Mouse (Mus musculus): Measurements from ENCODE around the gene Tek. TPM values are rescaled to one million over a fixed set of nuclear protein-coding genes. Genes with fewer than 3 reads are reported as not detected.
"Not testable (repeated sequence)": the region's sequence is repeated elsewhere in the genome, so short reads cannot be mapped to it uniquely, and the experiment has no call there.

Tek gene
- 8.0 and 8.2 TPM in 2 replicates for polyA plus RNA-seq (2016; fragmentation: Nextera tagmentation; extraction: Ambion mirVana)

DNA sequence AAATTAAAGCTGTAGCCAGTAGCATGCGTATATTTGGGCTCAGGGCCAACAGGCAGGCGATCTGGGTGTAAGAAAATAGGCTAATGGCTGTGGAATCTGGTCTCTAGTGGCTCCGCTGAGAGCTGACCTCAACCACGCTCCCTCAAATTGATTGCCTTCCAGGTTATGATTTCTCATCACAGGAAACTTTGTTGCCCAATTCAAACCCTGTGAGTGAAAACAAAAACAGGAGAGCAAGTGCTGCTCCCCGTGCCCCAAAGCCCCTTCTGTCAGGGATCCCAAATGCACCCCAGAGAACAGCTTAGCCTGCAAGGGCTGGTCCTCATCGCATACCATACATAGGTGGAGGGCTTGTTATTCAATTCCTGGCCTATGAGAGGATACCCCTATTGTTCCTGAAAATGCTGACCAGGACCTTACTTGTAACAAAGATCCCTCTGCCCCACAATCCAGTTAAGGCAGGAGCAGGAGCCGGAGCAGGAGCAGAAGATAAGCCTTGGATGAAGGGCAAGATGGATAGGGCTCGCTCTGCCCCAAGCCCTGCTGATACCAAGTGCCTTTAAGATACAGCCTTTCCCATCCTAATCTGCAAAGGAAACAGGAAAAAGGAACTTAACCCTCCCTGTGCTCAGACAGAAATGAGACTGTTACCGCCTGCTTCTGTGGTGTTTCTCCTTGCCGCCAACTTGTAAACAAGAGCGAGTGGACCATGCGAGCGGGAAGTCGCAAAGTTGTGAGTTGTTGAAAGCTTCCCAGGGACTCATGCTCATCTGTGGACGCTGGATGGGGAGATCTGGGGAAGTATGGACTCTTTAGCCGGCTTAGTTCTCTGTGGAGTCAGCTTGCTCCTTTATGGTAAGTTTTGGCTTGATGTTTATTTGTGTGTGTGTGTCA is at the start of gene Tek:
Gene Tek, plus strand, starts transcription at position 452 of the 894 bp plus-strand sequence.
- no peak within 1 kb of the TSS for H3K27ac ChIP-seq
- no peaks in the 10 kb centered on the region for H3K36me3 ChIP-seq
- H3K4me2 ChIP-seq, result peak within 1 kb of the TSS; percentile 48
- H3K9me3 ChIP-seq (replicated peaks), result no peaks in the 10 kb centered on the region
- H3K4me1 ChIP-seq, result peaks cover 20% of the 10 kb centered on the region
- WGBS (ENCODE audit: insufficient replicate concordance), result 23% methylated on average over 16 of the region's 16 CpGs
- no peak within 1 kb of the TSS for H3K9ac ChIP-seq
- peak within 1 kb of the TSS; percentile 37 for H3K4me3 ChIP-seq
- peak; percentile 60 for ATAC-seq
- no peaks in the 10 kb centered on the region for H3K27me3 ChIP-seq (replicated peaks)

DNA sequence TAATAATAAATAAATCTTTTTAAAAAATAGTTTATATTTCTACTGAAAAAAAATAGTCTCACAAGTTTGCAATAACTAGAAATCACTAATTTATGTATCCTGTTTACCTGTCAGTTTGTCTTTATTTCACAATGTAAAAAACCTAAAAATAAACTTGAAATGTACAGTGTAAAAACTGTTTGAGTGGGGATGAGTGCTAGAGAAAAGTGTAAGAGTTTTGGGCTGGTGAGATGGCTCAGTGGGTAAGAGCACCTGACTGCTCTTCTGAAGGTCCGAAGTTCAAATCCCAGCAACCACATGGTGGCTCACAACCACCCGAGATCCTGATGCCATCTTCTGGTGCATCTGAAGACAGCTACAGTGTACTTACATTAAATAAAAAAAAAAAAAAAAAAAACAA is 49.3 kb upstream of the Tek start:
- WGBS (ENCODE audit: insufficient replicate concordance), result 60% methylated on average over 2 of the region's 2 CpGs
- H3K4me1 ChIP-seq; H3K4me2 ChIP-seq; H3K9me3 ChIP-seq (replicated peaks); H3K27me3 ChIP-seq (replicated peaks); H3K36me3 ChIP-seq; H3K27ac ChIP-seq; H3K9ac ChIP-seq; ATAC-seq; H3K4me3 ChIP-seq: not testable (repeated sequence)

GRCm38 (mm10) chr4:94691078-94691477 is 48.0 kb upstream of the Tek start:
- Histone ChIP-seq H3K9ac (no peak overlapping the region), H3K27ac (no peak overlapping the region), H3K27me3 (replicated peaks) (no peaks in the 10 kb centered on the region), H3K4me1 (no peaks in the 10 kb centered on the region), H3K4me2 (no peak overlapping the region), H3K9me3 (replicated peaks) (no peaks in the 10 kb centered on the region), H3K4me3 (no peak overlapping the region), H3K36me3 (0 out of 2 replicates have a peak, but pooled peaks cover 3% of the 10 kb centered on the region)
- WGBS (ENCODE audit: insufficient replicate concordance), result 20% methylated on average over 4 of the region's 4 CpGs
- no peak for ATAC-seq

GRCm38 (mm10) chr4:94692175-94692574 is 46.9 kb upstream of the Tek start:
- no peak overlapping the region for H3K4me3 ChIP-seq
- ATAC-seq, result no peak
- WGBS (ENCODE audit: insufficient replicate concordance), result 55% methylated on average over 2 of the region's 2 CpGs

DNA sequence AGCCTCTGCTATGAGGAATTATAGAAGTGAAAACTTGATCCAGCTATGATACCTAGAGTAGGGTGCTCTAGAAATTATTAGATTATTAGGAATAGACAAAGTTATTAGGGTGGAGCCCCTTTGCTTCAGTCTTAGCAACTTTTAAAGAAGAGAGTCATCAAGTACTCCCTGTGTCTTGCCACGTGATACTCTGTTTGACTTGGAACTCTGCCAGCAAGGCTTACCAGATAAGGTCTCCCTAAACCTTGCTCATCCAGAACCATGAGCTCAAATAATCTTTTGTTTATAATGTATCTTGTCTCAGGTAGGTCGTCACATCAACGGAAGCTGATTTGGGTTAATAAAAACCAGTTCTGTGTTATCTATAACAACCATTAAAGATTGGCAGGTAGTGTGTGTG is 42.7 kb upstream of the Tek start:
- Histone ChIP-seq H3K27me3 (replicated peaks) (no peaks in the 10 kb centered on the region), H3K4me3 (no peak overlapping the region), H3K4me2 (no peak overlapping the region), H3K4me1 (no peaks in the 10 kb centered on the region), H3K27ac (no peak overlapping the region), H3K36me3 (no peaks in the 10 kb centered on the region), H3K9me3 (replicated peaks) (no peaks in the 10 kb centered on the region), H3K9ac (no peak overlapping the region)
- WGBS (ENCODE audit: insufficient replicate concordance), result 62% methylated on average over 3 of the region's 3 CpGs
- no peak for ATAC-seq

More at GRCm38 (mm10) chr4:94692175-94692574, 46.9 kb upstream of the Tek start:
- H3K27me3 ChIP-seq (replicated peaks), result no peaks in the 10 kb centered on the region
- no peaks in the 10 kb centered on the region for H3K4me1 ChIP-seq
- no peak overlapping the region for H3K4me2 ChIP-seq
- 0 out of 2 replicates have a peak, but pooled peaks cover 3% of the 10 kb centered on the region for H3K36me3 ChIP-seq
- H3K9ac ChIP-seq, result no peak overlapping the region
- no peaks in the 10 kb centered on the region for H3K9me3 ChIP-seq (replicated peaks)
- no peak overlapping the region for H3K27ac ChIP-seq

- H3K27ac ChIP-seq, result no peak overlapping the region
- no peaks in the 10 kb centered on the region for H3K36me3 ChIP-seq
- H3K9ac ChIP-seq, result no peak overlapping the region
- no peaks in the 10 kb centered on the region for H3K4me1 ChIP-seq
- H3K4me3 ChIP-seq, result no peak overlapping the region
- WGBS (ENCODE audit: insufficient replicate concordance), result 52% methylated on average over 2 of the region's 2 CpGs
- H3K27me3 ChIP-seq (replicated peaks), result no peaks in the 10 kb centered on the region
- no peaks in the 10 kb centered on the region for H3K9me3 ChIP-seq (replicated peaks)
- no peak for ATAC-seq
- no peak overlapping the region for H3K4me2 ChIP-seq
Observed at GRCm38 (mm10) chr4:94711002-94711401, 28.1 kb upstream of the Tek start.

- Histone ChIP-seq H3K4me2 (no peak overlapping the region), H3K4me3 (no peak overlapping the region), H3K9ac (no peak overlapping the region), H3K9me3 (replicated peaks) (no peaks in the 10 kb centered on the region), H3K4me1 (no peaks in the 10 kb centered on the region), H3K36me3 (no peaks in the 10 kb centered on the region), H3K27ac (no peak overlapping the region), H3K27me3 (replicated peaks) (no peaks in the 10 kb centered on the region)
- no peak for ATAC-seq
- WGBS (ENCODE audit: insufficient replicate concordance), result 40% methylated on average over 4 of the region's 4 CpGs
Observed at GRCm38 (mm10) chr4:94711426-94711825, 27.7 kb upstream of the Tek start.

DNA sequence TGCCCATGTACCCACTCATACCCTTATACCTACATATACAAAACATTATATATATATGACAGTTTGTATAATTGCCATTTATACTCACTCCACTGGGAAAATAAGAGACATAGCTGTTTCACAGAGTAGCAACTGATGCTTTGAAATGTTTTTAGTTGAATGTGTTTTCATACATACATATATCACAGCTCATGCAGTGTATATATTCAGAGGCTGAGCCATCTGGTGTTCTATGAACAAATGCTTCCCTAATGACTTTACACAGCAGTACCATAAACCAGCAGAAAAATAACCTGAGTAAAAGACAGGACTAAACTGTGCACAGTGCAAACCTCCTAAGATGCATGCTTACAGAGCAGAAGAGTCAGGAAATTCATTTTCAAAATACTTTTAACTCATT is 25.3 kb upstream of the Tek start:
- no peak overlapping the region for H3K4me2 ChIP-seq
- H3K4me3 ChIP-seq, result no peak overlapping the region
- no peak for ATAC-seq
- no peak overlapping the region for H3K9ac ChIP-seq
- H3K9me3 ChIP-seq (replicated peaks), result no peaks in the 10 kb centered on the region
- no peaks in the 10 kb centered on the region for H3K36me3 ChIP-seq
- no peaks in the 10 kb centered on the region for H3K4me1 ChIP-seq
- H3K27me3 ChIP-seq (replicated peaks), result no peaks in the 10 kb centered on the region
- H3K27ac ChIP-seq, result no peak overlapping the region

DNA sequence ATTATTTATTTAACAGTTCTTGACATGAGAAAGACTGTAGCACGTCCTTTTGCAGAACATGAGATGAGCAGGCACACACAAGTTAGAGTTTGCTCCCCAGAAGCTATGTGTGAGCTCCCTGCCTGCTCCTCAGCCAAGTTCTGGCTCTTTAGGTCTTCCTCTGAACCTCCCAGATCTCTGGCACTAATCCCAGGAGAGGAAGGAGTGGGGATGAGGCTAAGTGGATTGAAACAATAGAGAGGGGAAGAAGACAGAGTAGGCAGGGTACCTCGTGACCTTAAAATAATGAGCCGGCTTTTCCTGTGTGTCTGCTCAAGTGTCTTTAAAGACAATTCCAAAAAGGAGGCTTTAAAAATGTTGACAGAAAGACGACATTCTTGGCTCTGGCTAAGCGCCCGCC is 23.9 kb upstream of the Tek start:
- Histone ChIP-seq H3K36me3 (no peaks in the 10 kb centered on the region), H3K27me3 (replicated peaks) (no peaks in the 10 kb centered on the region), H3K27ac (no peak overlapping the region), H3K4me1 (no peaks in the 10 kb centered on the region), H3K9ac (no peak overlapping the region), H3K4me2 (no peak overlapping the region), H3K4me3 (no peak overlapping the region), H3K9me3 (replicated peaks) (no peaks in the 10 kb centered on the region)
- 34% methylated on average over 6 of the region's 6 CpGs for WGBS (ENCODE audit: insufficient replicate concordance)
- no peak for ATAC-seq

DNA sequence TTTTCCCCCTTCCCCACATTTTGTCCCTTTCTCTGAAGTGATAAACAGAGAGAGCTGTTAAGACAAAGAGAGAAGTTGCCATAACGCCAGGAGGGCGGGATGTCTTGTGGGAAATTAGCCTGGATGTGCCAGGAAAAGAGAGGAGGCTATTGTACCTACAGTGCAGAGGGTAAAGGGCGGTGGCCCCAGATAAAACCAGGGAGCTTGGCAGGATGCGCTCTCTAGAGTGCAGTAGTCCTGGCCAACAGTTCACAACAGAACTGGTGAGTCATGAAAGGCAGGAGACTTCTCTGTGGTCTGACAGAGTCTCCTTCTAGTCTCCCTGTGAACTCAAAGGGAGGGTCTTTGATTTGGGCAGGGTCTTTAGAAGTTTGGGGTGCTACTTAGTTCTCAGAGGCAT is 13.3 kb upstream of the Tek start:
- Histone ChIP-seq H3K27me3 (replicated peaks) (no peaks in the 10 kb centered on the region), H3K4me2 (no peak overlapping the region), H3K9me3 (replicated peaks) (no peaks in the 10 kb centered on the region), H3K36me3 (no peaks in the 10 kb centered on the region), H3K4me1 (no peaks in the 10 kb centered on the region), H3K9ac (no peak overlapping the region), H3K4me3 (no peak overlapping the region), H3K27ac (no peak overlapping the region)
- no peak for ATAC-seq
- 57% methylated on average over 4 of the region's 4 CpGs for WGBS (ENCODE audit: insufficient replicate concordance)

DNA sequence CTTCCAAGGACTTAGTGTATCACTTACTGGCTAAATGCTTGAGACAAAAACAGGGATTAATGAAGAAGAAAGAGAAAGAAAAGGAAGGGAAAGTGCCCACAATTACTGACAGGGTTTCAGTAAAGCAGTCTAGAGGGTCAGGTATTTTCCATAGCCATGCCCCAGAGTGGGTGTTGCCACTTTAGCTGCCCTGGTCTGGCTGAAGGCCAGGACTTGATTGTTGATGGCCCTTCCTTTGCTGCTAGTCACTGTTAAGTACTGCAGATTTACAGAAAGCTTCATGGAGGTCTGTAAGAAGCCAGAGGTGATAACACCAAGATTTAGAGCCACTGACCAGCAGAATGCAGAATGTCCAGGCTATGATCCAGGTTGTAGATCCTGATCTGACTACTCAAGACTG is 6.4 kb upstream of the Tek start:
- H3K27ac ChIP-seq, result no peak overlapping the region
- no peak for ATAC-seq

DNA sequence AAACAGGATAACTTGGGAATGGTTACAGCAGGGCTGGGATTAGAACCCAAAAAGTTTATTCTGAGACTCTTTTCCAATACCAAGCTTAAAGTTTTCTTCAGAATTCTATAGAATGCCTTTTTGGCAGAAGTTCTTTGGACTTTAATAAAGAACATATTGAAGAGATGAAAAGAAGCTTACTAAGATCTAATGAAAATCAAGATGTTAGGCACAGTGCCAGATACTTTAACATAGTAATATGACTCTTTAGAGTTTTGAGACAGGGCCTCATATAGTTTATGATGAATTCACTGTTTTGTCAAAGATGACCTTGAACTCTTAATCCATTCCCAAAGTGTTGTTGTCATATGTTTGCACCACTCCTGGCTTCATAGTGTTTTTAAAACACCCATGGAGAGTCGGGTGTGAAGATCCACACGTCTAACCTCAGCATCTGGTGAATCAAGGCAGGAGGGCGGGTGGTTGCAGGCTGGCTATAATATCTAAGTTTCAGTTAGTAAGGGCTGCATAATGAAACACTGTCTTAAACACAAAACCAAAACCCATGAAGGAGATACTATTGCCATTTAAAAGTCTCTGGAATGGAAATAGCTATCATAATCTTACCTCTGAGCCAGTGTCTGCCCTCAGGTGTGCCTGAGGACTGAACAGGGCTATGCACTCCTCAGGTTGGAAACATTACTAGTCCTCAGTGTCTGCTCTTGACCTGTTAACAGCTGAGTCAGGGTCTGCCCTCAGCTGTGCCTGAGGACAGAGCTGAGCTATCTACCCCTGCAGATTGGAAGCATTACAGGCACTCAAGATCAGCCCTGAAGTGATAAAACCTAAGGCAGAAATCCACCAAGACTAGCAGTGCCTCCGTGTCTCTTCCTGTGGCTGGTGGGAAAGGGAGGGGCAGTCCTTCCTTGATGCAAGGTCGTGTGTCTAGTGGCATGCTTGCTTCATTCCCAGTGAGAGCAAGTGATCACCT is 1.5 kb upstream of the Tek start:
- ATAC-seq, result peak; percentile 70
- H3K9me3 ChIP-seq (replicated peaks), result no peaks in the 10 kb centered on the region
- H3K36me3 ChIP-seq, result no peaks in the 10 kb centered on the region
- H3K4me2 ChIP-seq, result no peak overlapping the region
- no peak overlapping the region for H3K4me3 ChIP-seq
- 29% methylated on average over 5 of the region's 5 CpGs for WGBS (ENCODE audit: insufficient replicate concordance)
- peaks cover 20% of the 10 kb centered on the region for H3K4me1 ChIP-seq
- no peak overlapping the region for H3K9ac ChIP-seq
- H3K27me3 ChIP-seq (replicated peaks), result no peaks in the 10 kb centered on the region
- H3K27ac ChIP-seq, result no peak overlapping the region

More for the DNA sequence above, 6.4 kb upstream of the Tek start:
- Histone ChIP-seq H3K9me3 (replicated peaks) (no peaks in the 10 kb centered on the region), H3K4me3 (no peak overlapping the region), H3K36me3 (no peaks in the 10 kb centered on the region), H3K4me2 (no peak overlapping the region), H3K4me1 (0 out of 2 replicates have a peak, but pooled peaks cover under 1% of the 10 kb centered on the region), H3K27me3 (replicated peaks) (no peaks in the 10 kb centered on the region), H3K9ac (no peak overlapping the region)

Measured in liver, embryonic 12.5 days (tissue).